22 mouse cellular contexts compared by ENCODE assay signal in the genomic region with DNA sequence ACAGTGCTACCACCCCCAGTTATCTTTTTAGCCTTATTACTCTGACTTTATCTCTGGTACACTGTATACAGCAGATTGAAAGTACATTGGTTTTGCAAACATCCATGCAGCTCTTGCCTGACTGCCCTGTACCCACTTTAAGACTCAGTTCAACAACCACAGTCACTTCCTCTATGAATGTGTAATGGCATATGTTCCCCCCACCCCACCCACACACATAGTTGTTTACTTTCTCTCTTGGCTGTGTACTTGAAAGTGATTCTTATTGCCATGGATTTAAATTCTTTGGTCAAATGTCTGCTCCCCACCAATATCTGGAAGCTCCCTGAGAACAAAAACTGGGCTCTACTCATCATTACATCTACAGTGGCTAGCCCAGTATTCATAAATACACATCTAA. TPM values are rescaled to one million over a fixed set of nuclear protein-coding genes. Genes with fewer than 3 reads are reported as not detected.
DNase-seq lines count a peak whose midpoint lies in the region; ATAC-seq and TF ChIP-seq lines count a peak whose summit lies in the region.
"Had no signal": no experiment of that assay in that cellular context is flagged by ENCODE, and none has a peak within 500 bp of the region (broad histone marks: within the 10 kb centered on the region; RNA-seq: fewer than 3 reads in every experiment).

No protein-coding gene starts in this region.

- H3K9me3 ChIP-seq in midbrain, postnatal 0 days (ENCODE audit: low read length) = no peaks in the 10 kb centered on the region
- H3K9me3 ChIP-seq: embryonic facial prominence, embryonic 13.5 days; heart, embryonic 15.5 days; limb, embryonic 10.5 days; midbrain, embryonic 12.5 days had no signal

- H3K36me3 ChIP-seq in spleen, adult 2 months (ENCODE audit: control insufficient read depth, insufficient read depth, low read length) = no peaks in the 10 kb centered on the region
- no peaks in the 10 kb centered on the region for H3K36me3 ChIP-seq in midbrain, postnatal 0 days (ENCODE audit: insufficient read depth, low read length)
- H3K36me3 ChIP-seq: embryonic facial prominence, embryonic 13.5 days; heart, embryonic 15.5 days; limb, embryonic 10.5 days; midbrain, embryonic 12.5 days had no signal

- DNase-seq in spleen, adult 2 months (ENCODE audit: low read depth in 1 of 2, low spot score in 2 of 2) = peak; percentile 22 to 38
- DNase-seq in spleen, postnatal 14 days (ENCODE audit: low spot score in 2 of 2) = no peak
- no peak for DNase-seq in frontal cortex, adult 2 months (ENCODE audit: extremely low spot score in 1 of 2, low spot score in 1 of 2)
- DNase-seq in midbrain, postnatal 0 days (ENCODE audit: low spot score) = no peak
- no peak for DNase-seq in cerebellum, adult 2 months
- DNase-seq: adrenal gland, postnatal 14 days; cerebellum, adult 8-10 months; forebrain, postnatal 0 days; heart, adult 2 months; layer of hippocampus, postnatal 36 days; right cerebral cortex, postnatal 14 days; thymus, postnatal 4 days had no signal

- no peak overlapping the region for H3K4me3 ChIP-seq in spleen, adult 2 months (ENCODE audit: extremely low read depth, insufficient read depth, insufficient read length)
- H3K4me3 ChIP-seq in midbrain, postnatal 0 days (ENCODE audit: low read depth, low read length) = no peak overlapping the region
- no peak overlapping the region for H3K4me3 ChIP-seq in cerebellum, adult 2 months (replicated peaks; ENCODE audit: insufficient read depth, low read depth, low read length)
- H3K4me3 ChIP-seq: embryonic facial prominence, embryonic 13.5 days; heart, adult 2 months; heart, embryonic 15.5 days; limb, embryonic 10.5 days; midbrain, embryonic 12.5 days had no signal

- H3K4me2 ChIP-seq in midbrain, postnatal 0 days (ENCODE audit: low read depth, low read length, poor library complexity, severe bottlenecking) = no peak overlapping the region
- H3K4me2 ChIP-seq: embryonic facial prominence, embryonic 13.5 days; heart, embryonic 15.5 days; liver, embryonic 11.5 days; lung, embryonic 14.5 days; midbrain, embryonic 12.5 days had no signal

- no peaks in the 10 kb centered on the region for H3K4me1 ChIP-seq in spleen, adult 2 months (ENCODE audit: control insufficient read depth, insufficient read depth, insufficient read length)
- H3K4me1 ChIP-seq in midbrain, postnatal 0 days (ENCODE audit: insufficient read depth, low read length) = no peaks in the 10 kb centered on the region
- H3K4me1 ChIP-seq in cerebellum, adult 2 months (ENCODE audit: control insufficient read depth, insufficient read depth, low read length) = no peaks in the 10 kb centered on the region
- H3K4me1 ChIP-seq: embryonic facial prominence, embryonic 13.5 days; heart, embryonic 15.5 days; limb, embryonic 10.5 days; midbrain, embryonic 12.5 days had no signal

- H3K9ac ChIP-seq in midbrain, postnatal 0 days (replicated peaks; ENCODE audit: low read length, poor library complexity, severe bottlenecking) = no peak overlapping the region
- H3K9ac ChIP-seq: embryonic facial prominence, embryonic 13.5 days; forebrain, postnatal 0 days; heart, embryonic 15.5 days; lung, embryonic 14.5 days; midbrain, embryonic 12.5 days had no signal

- H3K27me3 ChIP-seq in spleen, adult 2 months (ENCODE audit: control insufficient read depth, insufficient read depth, low read length) = no peaks in the 10 kb centered on the region
- no peaks in the 10 kb centered on the region for H3K27me3 ChIP-seq in midbrain, postnatal 0 days (ENCODE audit: insufficient read depth, low read length)
- no peaks in the 10 kb centered on the region for H3K27me3 ChIP-seq in cerebellum, adult 2 months (ENCODE audit: control insufficient read depth, insufficient read depth, low read length)
- H3K27me3 ChIP-seq: heart, embryonic 15.5 days had no signal

- H3K27ac ChIP-seq in spleen, adult 2 months (ENCODE audit: insufficient read depth, low read length) = peak overlapping the region; percentile 77
- no peak overlapping the region for H3K27ac ChIP-seq in midbrain, postnatal 0 days (ENCODE audit: low read depth, low read length)
- no peak overlapping the region for H3K27ac ChIP-seq in cerebellum, adult 2 months (ENCODE audit: insufficient read depth, low read length)
- H3K27ac ChIP-seq: embryonic facial prominence, embryonic 13.5 days; heart, adult 2 months; heart, embryonic 15.5 days; kidney, postnatal 0 days; limb, embryonic 10.5 days; midbrain, embryonic 12.5 days had no signal

- no peak for TF ChIP-seq POLR2A in spleen, adult 2 months (IDR thresholded peaks at IDR 0.05; ENCODE audit: low read depth, low read length)
- TF ChIP-seq POLR2A in cerebellum, adult 2 months (IDR thresholded peaks at IDR 0.05; ENCODE audit: borderline replicate concordance, insufficient read depth, low read length) = no peak

- peak; percentile 93 for ATAC-seq in activated CD4-positive, CD25-positive, alpha-beta regulatory T cell, adult 4 months
- peak; percentile 81 for ATAC-seq in megakaryocyte, adult 5-6 weeks (ENCODE audit: poor library complexity, severe bottlenecking)
- no peak for ATAC-seq in midbrain, postnatal 0 days (ENCODE audit: low FRiP score)
- ATAC-seq: forebrain, postnatal 0 days; intestine, embryonic 16.5 days had no signal

- no peak for TF ChIP-seq CTCF in spleen, adult 2 months (IDR thresholded peaks at IDR 0.05; ENCODE audit: extremely low read depth, insufficient read depth, insufficient read length, insufficient replicate concordance)
- TF ChIP-seq CTCF in midbrain, postnatal 0 days (IDR thresholded peaks at IDR 0.05) = no peak
- no peak for TF ChIP-seq CTCF in cerebellum, adult 2 months (IDR thresholded peaks at IDR 0.05; ENCODE audit: borderline replicate concordance, insufficient read depth, low read depth, low read length)

RNA-seq across cellular contexts. Expression of gene Rps6ka3, which starts 10.6 kb away (rescaled TPM):
- 12.2 and 12.5 TPM in 2 replicates for polyA plus RNA-seq in spleen, adult 2 months (2012; rRNA removed)
- 1 to 10 TPM; 6.3 to 9.4 TPM for polyA plus RNA-seq in activated CD4-positive, CD25-positive, alpha-beta regulatory T cell, adult 4 months (2017; shearing (Covaris generic))
- 68.9 and 102 TPM in 2 replicates for total RNA-seq in megakaryocyte, adult 5-6 weeks (2015)
- 42.0 and 44.4 TPM in 2 replicates for total RNA-seq in megakaryocyte, adult 5-6 weeks (2017)
- polyA plus RNA-seq in frontal cortex, adult 2 months (2012; rRNA removed) = 23.1 and 23.6 TPM in 2 replicates
- total RNA-seq in midbrain, postnatal 0 days (2014; rRNA removed) = 21.2 and 21.5 TPM in 2 replicates
- 2.5 and 2.8 TPM in 2 replicates for polyA plus RNA-seq in midbrain, postnatal 0 days (2015; fragmentation: Nextera tagmentation; extraction: Ambion mirVana)
- 20.6 and 24.3 TPM in 2 replicates for polyA plus RNA-seq in cerebellum, adult 2 months (2012; rRNA removed)

Comparison
In these comparisons a context has a peak if more than half of its experiments do, and no peak if none do; other contexts are left out.
1. DNase-seq: peak in spleen, adult 2 months (2 of 2); none in spleen, postnatal 14 days (0 of 2), frontal cortex, adult 2 months (0 of 2), midbrain, postnatal 0 days (single experiment) and cerebellum, adult 2 months (0 of 2).